Mouse (Mus musculus) ZHBTc4 (cell line): ENCODE results near the gene Aqp3.

Experiments used
- DNase-seq: peaks from one replicate; pipeline ENCODE4 v3.0.0-alpha.2; 2011; ENCODE audit warnings: low read depth, low spot score

Gene Aqp3

GRCm38 (mm10) chr4:41063894-41064673 is 33.9 kb downstream of the Aqp3 start:
- peak; percentile 85 for DNase-seq

GRCm38 (mm10) chr4:41063351-41063750 is 34.6 kb downstream of the Aqp3 start:
- no peak for DNase-seq

DNA sequence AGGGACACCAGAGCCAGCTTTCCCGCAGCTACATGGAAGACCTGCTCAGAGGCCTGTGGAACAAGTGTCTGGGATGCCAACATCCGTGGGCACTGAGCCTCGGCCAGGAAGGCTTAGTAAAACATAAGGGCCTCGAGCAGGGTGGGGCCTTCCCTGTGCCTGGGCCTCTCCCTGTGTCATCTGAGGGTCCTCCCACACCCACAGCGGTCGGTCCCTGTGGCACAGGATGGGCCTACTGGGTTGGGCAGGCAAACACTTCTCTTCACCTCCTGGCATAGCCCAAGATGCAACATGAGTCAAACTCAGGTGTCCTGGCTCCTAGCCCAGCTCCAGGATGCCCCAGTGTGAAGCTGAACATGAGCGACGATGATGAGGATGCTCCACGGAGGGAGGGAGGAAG is 40.6 kb downstream of the Aqp3 start:
- no peak for DNase-seq

DNA sequence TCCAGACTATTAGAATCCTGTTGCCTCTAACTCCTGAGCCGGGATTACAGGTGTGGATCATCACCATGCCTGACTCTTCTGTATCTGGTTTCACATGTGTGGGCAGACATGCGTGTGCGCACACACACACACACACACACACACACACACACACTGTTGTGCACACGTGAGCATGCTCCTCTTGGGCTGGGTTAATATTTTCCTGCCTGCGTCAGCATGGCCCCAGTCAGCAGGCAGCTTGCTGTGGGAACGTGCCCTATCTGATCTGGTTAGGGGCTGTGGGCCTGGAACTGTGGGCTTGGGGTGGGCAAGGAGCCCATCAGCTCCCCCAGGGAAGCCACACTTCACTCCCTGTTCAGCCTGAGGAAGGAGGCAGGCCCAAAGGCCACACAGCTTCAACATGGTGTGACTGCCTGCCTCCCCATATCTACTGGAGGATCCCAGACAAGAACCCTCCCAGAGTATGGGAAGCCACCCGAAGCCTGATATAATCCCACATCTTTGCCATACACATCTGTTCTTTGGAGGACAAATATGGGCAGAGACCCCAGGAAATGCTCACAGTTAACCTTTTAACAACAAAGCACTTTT is 41.1 kb downstream of the Aqp3 start:
- no peak for DNase-seq

- DNase-seq = no peak
Observed at GRCm38 (mm10) chr4:41056253-41056652, 41.7 kb downstream of the Aqp3 start.

DNA sequence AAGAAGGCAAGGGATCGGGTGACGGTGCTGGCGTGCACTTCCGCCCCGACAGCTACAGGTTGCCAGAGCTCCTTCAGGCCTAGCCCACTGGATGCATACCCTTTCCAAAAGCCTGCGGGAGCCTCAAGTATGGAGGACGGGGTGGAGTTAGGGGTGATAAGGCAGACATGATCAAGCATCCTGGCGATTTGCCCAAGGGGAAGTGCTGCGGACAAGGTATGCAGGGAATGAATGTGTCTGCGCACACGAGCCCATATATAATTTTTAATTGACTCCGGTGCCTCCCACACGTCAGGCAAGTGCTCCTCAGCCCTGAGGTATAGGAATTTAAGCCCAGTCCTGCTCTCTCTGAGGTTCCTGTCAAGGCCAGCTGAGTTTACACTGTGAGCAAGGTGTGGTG is 42.9 kb downstream of the Aqp3 start:
- peak; percentile 47 for DNase-seq

DNA sequence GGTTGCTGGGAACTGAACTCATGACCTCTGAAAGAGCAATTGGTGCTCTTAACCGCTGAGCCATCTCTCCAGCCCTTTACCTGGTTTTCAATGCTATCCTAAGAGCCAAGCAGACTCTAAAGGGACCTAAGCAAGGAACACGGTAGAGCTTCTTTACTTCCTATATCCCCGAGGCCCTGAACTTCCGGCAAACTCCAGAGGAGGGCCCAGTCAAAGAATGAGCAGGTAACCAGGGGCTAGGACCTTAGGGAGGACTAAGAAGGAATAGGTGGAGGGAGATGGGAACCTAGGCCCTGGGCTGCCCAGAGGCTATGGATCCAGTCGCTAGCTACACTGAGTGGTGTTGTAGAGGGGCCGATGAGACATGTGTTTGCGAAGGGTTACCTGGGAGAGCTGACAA is 46.2 kb downstream of the Aqp3 start:
- DNase-seq = peak; percentile 85

DNA sequence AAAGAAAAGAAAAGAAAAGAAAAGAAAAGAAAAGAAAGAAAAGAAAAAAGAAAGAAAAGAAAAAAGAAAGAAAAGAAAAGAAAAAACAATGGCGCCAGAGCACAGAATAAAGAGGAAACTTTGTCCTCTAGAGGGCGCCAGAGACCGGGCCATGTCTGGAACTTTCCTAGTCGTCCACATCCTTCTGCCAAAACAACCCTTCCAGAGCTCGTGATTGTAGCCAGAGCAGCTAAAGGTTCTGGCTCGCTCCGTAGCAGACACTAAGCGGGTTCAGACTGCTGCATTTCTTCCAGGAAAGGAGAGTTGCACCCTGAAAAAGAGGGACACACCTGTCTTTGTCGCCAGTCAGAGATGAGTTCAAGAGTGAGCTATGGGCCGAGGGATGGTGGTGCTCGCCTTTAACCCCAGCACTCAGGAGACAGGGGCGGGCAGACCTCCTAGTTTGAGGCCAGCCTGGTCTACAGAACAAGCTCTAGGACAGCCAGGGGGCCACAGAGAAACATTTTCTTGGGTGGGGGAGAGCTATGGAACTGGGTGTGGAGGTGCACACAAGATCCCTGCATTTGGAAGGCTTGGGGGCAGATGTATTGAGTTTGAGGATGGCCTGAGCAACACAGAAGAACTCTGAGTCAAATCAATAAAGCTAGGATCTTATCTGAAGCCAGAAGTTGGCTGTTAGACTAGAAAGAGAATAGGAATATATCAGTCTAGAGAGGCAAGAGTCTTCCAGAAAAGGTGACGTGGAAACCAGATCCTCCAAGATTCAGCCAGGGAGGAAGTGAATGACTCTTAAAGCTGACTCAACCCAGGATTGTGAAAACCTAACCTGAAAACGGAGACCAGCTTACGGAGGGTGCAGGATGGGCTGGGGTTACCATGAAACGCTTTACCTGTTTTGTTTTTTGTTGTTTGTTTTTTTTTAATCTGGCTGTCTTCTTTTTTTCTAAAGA is 47.0 kb downstream of the Aqp3 start:
- peak; percentile 85 for DNase-seq

- DNase-seq = peak; percentile 44
Observed at GRCm38 (mm10) chr4:41048926-41049325, 49.1 kb downstream of the Aqp3 start.

GRCm38 (mm10) chr4:41047524-41048271 is 50.3 kb downstream of the Aqp3 start, which contains the start of gene Aqp7:
Gene Aqp7, minus strand, starts transcription at chr4:41048139.
- DNase-seq = no peak

- DNase-seq = no peak
Observed at GRCm38 (mm10) chr4:41046254-41046795, 51.7 kb downstream of the Aqp3 start.

DNA sequence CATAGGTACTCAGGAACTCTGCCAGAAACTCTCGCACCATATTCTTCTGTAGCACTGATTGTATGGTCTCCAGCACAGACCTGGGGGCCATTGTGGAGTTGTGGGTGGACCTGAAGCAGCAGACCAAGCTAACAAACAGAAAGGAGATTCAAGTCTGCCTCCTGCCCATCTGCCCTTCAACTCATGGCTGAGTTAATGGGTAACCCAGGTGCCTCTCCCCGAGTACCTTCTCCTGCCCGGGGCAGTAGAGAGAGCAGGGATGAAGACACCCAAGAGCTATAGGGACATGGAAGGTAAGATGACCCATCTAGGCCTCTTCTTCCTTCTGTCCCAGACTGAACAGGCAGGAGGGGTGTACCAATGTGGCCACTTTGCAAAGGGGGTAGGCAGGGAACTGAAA is 52.7 kb downstream of the Aqp3 start:
- no peak for DNase-seq

DNA sequence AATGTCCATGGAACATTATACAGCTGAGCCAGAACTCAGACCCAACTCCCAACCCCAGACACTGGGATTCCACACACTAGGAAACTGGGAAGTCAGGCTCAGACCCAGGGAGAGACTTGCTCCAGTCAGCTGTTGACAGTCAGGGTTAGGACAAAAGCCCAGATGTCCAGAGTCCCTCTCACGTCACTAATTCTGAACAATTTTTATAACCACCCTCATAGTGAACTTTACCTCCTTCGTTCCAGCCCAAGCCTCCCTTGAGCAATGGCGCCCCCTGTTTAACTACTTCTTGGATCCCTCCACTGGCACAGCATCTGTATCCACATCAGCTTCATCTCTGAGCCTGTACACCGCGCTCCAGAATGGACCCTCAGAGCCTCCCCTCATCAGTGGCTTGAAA is 54.0 kb downstream of the Aqp3 start:
- DNase-seq = no peak

GRCm38 (mm10) chr4:41042880-41043279 is 55.1 kb downstream of the Aqp3 start:
- DNase-seq = no peak
